Mouse (Mus musculus): ENCODE results near the gene Rbp7. TPM values are rescaled to one million over a fixed set of nuclear protein-coding genes. Genes with fewer than 3 reads are reported as not detected.
A peak's percentile ranks its signal among the peaks of the same experiment; 100 is the strongest.
"Not testable (repeated sequence)": the region's sequence is repeated elsewhere in the genome, so short reads cannot be mapped to it uniquely, and the experiment has no call there.

Gene Rbp7
- polyA plus RNA-seq, 1 experiment from 2014 or later, result not detected

DNA sequence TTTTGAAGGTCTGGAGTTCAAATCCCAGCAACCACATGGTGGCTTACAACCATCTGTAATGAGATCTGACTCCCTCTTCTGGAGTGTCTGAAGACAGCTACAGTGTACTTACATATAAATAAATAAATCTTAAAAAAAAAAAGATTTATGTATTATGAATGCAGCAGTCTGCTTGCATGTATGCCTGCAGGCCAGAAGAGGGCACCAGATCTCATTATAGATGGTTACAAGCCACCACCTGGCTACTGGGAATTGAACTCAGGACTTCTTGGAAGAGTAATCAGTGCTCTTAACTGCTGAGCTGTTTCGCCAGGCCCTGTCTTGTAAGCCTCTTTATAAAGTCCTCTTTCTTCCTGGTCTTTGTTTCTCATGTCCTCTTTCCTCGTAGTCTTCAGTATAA is 5.7 kb upstream of the Rbp7 start:
- not testable (repeated sequence) for H3K4me2 ChIP-seq (ENCODE audit: low read length); H3K27ac ChIP-seq (ENCODE audit: low read depth, low read length); H3K36me3 ChIP-seq (ENCODE audit: control insufficient read depth, insufficient read depth, low read length); DNase-seq (ENCODE audit: low spot score); H3K9ac ChIP-seq (ENCODE audit: low read length); H3K4me3 ChIP-seq (ENCODE audit: low read depth, low read length); H3K27me3 ChIP-seq (replicated peaks; ENCODE audit: control insufficient read depth, insufficient read depth, low read length); H3K4me1 ChIP-seq (ENCODE audit: control insufficient read depth, insufficient read depth, low read length); H3K9me3 ChIP-seq (replicated peaks; ENCODE audit: control insufficient read depth, low read length); ATAC-seq
- 91% methylated on average over 2 of the region's 2 CpGs for WGBS

DNA sequence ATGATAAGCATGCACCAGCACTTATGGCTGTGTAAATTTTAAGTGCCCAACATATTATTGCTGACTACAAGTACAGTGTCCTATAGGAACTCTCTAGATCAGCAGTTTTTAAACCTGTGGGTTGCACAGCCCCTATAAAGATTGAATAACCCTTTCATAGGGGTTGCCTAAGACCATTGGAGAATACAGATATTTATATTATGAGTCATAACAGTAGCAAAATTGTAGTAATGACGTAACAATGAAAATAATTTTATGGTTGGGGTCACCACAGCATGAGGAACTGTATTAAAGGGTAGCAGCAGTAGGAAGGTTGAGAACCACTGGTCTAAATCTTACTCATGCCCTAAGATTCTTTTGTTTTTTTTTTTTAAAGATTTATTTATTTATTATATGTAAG is 4.6 kb upstream of the Rbp7 start:
- no peak overlapping the region for H3K27ac ChIP-seq (ENCODE audit: low read depth, low read length)
- H3K4me1 ChIP-seq (ENCODE audit: control insufficient read depth, insufficient read depth, low read length), result no peaks in the 10 kb centered on the region
- no peak for DNase-seq (ENCODE audit: low spot score)
- no peaks in the 10 kb centered on the region for H3K27me3 ChIP-seq (replicated peaks; ENCODE audit: control insufficient read depth, insufficient read depth, low read length)
- no peaks in the 10 kb centered on the region for H3K36me3 ChIP-seq (ENCODE audit: control insufficient read depth, insufficient read depth, low read length)
- H3K4me2 ChIP-seq (ENCODE audit: low read length), result no peak overlapping the region
- H3K4me3 ChIP-seq (ENCODE audit: low read depth, low read length), result no peak overlapping the region
- H3K9ac ChIP-seq (ENCODE audit: low read length), result no peak overlapping the region
- H3K9me3 ChIP-seq (replicated peaks; ENCODE audit: control insufficient read depth, low read length), result no peaks in the 10 kb centered on the region
- ATAC-seq, result no peak
- 94% methylated on average over 1 of the region's 1 CpGs for WGBS

DNA sequence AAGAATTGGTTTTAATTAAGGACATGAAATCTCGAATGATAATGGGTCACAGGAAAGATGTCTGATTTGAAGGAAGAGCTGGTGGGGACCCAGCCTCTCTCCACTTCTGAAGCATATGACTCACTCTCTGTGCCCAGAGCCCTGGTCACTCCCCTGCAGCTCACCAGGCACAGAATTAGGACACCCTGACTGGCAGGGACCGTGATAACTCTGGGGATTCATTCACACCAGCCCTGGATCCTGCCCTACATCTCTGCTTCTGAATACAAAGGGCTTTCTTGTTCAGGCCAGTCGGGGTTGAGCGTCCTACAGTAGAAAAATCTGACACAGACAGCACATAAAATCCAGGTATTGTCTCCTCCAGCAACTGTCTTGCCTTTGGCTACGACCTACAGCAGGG is 3.7 kb upstream of the Rbp7 start:
- no peak overlapping the region for H3K4me3 ChIP-seq (ENCODE audit: low read depth, low read length)
- WGBS, result 62% methylated on average over 5 of the region's 5 CpGs

DNA sequence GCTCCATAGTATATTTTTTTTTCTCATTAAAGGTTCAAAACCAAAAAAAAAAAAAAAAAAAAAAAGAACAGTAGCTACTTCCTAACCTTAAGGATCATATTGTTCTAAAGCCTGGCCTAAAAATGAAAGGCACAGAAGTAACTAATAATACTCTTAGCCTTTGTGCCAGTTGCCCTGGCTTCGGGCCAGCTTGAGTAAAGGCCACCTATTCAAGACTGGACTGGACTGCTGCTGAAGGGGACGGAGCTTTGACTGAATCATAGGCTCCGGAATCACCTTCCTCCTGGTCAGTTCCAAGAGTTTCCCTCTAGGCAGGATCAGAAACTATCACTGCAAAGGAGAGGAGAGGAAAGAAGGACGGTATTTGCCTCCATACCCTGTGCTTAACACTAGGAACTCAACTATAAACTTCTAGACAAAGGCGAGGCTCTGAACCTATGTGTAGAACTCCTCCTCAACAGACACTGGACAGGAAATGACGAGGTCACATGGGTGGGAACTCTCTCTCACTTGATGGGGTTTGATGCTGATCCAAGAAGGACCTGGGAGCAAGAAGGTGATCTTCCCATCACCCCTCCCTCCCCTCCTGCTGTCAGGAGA is 3.2 kb upstream of the Rbp7 start:
- H3K4me1 ChIP-seq (ENCODE audit: control insufficient read depth, insufficient read depth, low read length), result no peaks in the 10 kb centered on the region
- H3K9ac ChIP-seq (ENCODE audit: low read length), result no peak overlapping the region
- 77% methylated on average over 6 of the region's 6 CpGs for WGBS
- no peaks in the 10 kb centered on the region for H3K36me3 ChIP-seq (ENCODE audit: control insufficient read depth, insufficient read depth, low read length)
- H3K9me3 ChIP-seq (replicated peaks; ENCODE audit: control insufficient read depth, low read length), result no peaks in the 10 kb centered on the region
- no peak overlapping the region for H3K4me2 ChIP-seq (ENCODE audit: low read length)
- no peak for DNase-seq (ENCODE audit: low spot score)
- no peak overlapping the region for H3K27ac ChIP-seq (ENCODE audit: low read depth, low read length)
- no peak for ATAC-seq
- no peak overlapping the region for H3K4me3 ChIP-seq (ENCODE audit: low read depth, low read length)
- no peaks in the 10 kb centered on the region for H3K27me3 ChIP-seq (replicated peaks; ENCODE audit: control insufficient read depth, insufficient read depth, low read length)

More for the DNA sequence above, 3.7 kb upstream of the Rbp7 start:
- DNase-seq (ENCODE audit: low spot score) (no peak), ATAC-seq (no peak)
- no peak overlapping the region for H3K9ac ChIP-seq (ENCODE audit: low read length)
- H3K4me1 ChIP-seq (ENCODE audit: control insufficient read depth, insufficient read depth, low read length), result no peaks in the 10 kb centered on the region
- no peaks in the 10 kb centered on the region for H3K9me3 ChIP-seq (replicated peaks; ENCODE audit: control insufficient read depth, low read length)
- H3K27me3 ChIP-seq (replicated peaks; ENCODE audit: control insufficient read depth, insufficient read depth, low read length), result no peaks in the 10 kb centered on the region
- H3K27ac ChIP-seq (ENCODE audit: low read depth, low read length), result no peak overlapping the region
- no peaks in the 10 kb centered on the region for H3K36me3 ChIP-seq (ENCODE audit: control insufficient read depth, insufficient read depth, low read length)
- no peak overlapping the region for H3K4me2 ChIP-seq (ENCODE audit: low read length)

DNA sequence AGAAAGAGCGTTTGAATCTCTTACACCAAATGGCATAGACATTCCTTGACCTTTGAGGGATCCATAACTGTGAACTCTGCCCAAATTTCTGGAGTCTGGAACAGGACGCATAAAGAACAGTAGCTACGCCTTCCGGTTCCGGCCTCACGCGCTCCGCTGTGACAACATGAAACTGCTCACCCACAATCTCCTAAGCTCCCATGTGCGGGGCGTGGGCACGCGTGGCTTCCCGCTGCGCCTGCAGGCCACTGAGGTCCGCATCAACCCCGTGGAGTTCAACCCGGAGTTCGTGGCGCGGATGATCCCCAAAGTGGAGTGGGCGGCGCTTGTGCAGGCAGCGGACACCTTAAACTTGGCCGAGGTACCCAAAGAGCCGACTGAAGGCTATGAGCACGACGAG is 2.4 kb upstream of the Rbp7 start:
- ATAC-seq; H3K4me2 ChIP-seq (ENCODE audit: low read length); H3K36me3 ChIP-seq (ENCODE audit: control insufficient read depth, insufficient read depth, low read length); H3K9me3 ChIP-seq (replicated peaks; ENCODE audit: control insufficient read depth, low read length); H3K27me3 ChIP-seq (replicated peaks; ENCODE audit: control insufficient read depth, insufficient read depth, low read length); H3K4me1 ChIP-seq (ENCODE audit: control insufficient read depth, insufficient read depth, low read length); H3K27ac ChIP-seq (ENCODE audit: low read depth, low read length); H3K9ac ChIP-seq (ENCODE audit: low read length); DNase-seq (ENCODE audit: low spot score); H3K4me3 ChIP-seq (ENCODE audit: low read depth, low read length): not testable (repeated sequence)
- WGBS, result 92% methylated on average over 27 of the region's 27 CpGs

DNA sequence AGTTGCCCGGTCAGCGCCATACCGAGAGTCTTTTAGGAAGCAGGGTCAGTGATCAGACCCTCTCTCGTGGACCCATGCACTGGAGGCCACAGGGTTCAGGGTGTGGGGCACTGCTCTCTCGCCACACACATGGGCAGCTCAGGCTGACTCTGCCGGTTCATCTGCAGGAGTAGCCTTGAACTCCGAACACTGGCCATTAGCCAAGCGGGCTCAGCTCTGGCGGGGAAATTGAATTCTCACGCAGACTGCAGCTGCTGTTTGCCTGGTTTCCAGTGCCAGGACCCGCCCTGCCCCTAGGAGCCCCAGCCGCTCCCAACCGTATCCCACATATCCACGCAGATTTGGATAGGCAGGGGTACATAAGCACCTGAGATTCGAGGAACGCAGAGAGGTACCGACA is 515 bp downstream of the Rbp7 start:
- H3K9me3 ChIP-seq (replicated peaks; ENCODE audit: control insufficient read depth, low read length), result no peaks in the 10 kb centered on the region
- ATAC-seq, result no peak
- 84% methylated on average over 17 of the region's 17 CpGs for WGBS
- no peaks in the 10 kb centered on the region for H3K4me1 ChIP-seq (ENCODE audit: control insufficient read depth, insufficient read depth, low read length)
- no peaks in the 10 kb centered on the region for H3K36me3 ChIP-seq (ENCODE audit: control insufficient read depth, insufficient read depth, low read length)
- no peak overlapping the region for H3K27ac ChIP-seq (ENCODE audit: low read depth, low read length)
- no peak overlapping the region for H3K4me3 ChIP-seq (ENCODE audit: low read depth, low read length)
- H3K27me3 ChIP-seq (replicated peaks; ENCODE audit: control insufficient read depth, insufficient read depth, low read length), result no peaks in the 10 kb centered on the region
- no peak overlapping the region for H3K4me2 ChIP-seq (ENCODE audit: low read length)
- no peak overlapping the region for H3K9ac ChIP-seq (ENCODE audit: low read length)
- DNase-seq (ENCODE audit: low spot score), result no peak

DNA sequence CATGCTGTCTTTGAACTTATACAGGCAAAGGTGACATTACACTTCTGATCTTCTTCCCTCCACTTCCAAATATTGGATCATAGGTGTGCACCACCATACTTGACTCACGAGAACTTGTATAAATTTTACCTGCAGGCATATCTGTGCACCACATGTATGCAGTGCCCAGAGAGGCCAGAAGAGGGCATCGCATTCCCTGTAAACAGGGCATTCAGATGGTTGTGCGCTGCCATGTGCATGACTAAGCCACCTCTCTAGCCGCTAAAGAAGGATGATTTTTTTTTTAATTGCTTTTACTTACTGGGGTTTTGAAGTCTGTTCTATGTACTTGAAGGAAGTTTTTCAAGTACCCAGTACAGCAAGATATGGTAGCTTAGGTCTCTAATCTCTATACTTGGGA is 1.1 kb downstream of the Rbp7 start:
- H3K4me1 ChIP-seq (ENCODE audit: control insufficient read depth, insufficient read depth, low read length), result no peaks in the 10 kb centered on the region
- no peak overlapping the region for H3K27ac ChIP-seq (ENCODE audit: low read depth, low read length)
- no peaks in the 10 kb centered on the region for H3K9me3 ChIP-seq (replicated peaks; ENCODE audit: control insufficient read depth, low read length)
- 84% methylated on average over 4 of the region's 4 CpGs for WGBS
- DNase-seq (ENCODE audit: low spot score) (no peak), ATAC-seq (no peak)
- no peak overlapping the region for H3K9ac ChIP-seq (ENCODE audit: low read length)
- H3K36me3 ChIP-seq (ENCODE audit: control insufficient read depth, insufficient read depth, low read length), result no peaks in the 10 kb centered on the region
- H3K4me2 ChIP-seq (ENCODE audit: low read length), result no peak overlapping the region
- H3K4me3 ChIP-seq (ENCODE audit: low read depth, low read length), result no peak overlapping the region
- no peaks in the 10 kb centered on the region for H3K27me3 ChIP-seq (replicated peaks; ENCODE audit: control insufficient read depth, insufficient read depth, low read length)

DNA sequence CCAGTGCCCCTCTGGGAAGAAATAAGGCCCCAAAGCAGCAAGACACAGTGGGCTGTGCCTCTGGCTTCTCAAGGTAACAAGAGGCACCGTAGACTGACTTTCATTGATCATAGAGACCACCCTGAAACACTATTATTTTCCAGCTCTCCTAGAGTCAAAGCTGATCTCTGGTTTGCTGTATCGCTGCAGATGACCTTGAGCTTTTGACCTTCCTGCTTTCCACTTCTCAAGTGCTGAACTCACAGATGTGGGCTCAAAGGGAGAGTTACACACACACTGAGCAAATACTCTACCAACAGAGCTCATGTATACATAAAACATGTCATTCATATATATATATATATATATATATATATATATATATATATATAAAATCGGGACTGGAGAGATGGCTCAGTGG is 4.1 kb downstream of the Rbp7 start:
- WGBS, result 84% methylated on average over 3 of the region's 3 CpGs
- H3K4me3 ChIP-seq (ENCODE audit: low read depth, low read length), result no peak overlapping the region
- no peak overlapping the region for H3K27ac ChIP-seq (ENCODE audit: low read depth, low read length)
- DNase-seq (ENCODE audit: low spot score) (no peak), ATAC-seq (no peak)
- H3K9ac ChIP-seq (ENCODE audit: low read length), result no peak overlapping the region
- H3K9me3 ChIP-seq (replicated peaks; ENCODE audit: control insufficient read depth, low read length), result no peaks in the 10 kb centered on the region
- no peaks in the 10 kb centered on the region for H3K36me3 ChIP-seq (ENCODE audit: control insufficient read depth, insufficient read depth, low read length)
- H3K27me3 ChIP-seq (replicated peaks; ENCODE audit: control insufficient read depth, insufficient read depth, low read length), result no peaks in the 10 kb centered on the region
- H3K4me1 ChIP-seq (ENCODE audit: control insufficient read depth, insufficient read depth, low read length), result peaks cover 6% of the 10 kb centered on the region
- H3K4me2 ChIP-seq (ENCODE audit: low read length), result no peak overlapping the region

DNA sequence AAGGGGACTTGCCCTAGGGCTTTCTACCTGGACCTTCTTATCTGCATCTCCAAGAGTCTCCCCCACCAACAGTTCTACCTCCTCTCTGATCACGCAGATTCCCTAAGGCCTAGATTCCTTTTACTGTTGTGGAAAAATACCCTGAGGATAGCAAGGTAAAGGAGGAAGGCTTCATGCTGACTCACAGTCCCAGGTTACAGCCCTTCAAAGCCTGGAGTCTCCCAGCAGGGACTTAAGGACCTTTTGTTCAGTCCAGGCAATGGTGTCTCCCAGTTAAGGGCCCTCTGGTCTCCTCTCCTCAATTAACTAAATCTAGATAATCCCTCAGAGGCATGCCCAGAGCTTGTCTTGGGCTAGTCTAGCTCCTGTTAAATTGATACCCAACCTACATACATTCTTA is 8.5 kb downstream of the Rbp7 start:
- Histone ChIP-seq H3K4me2 (ENCODE audit: low read length) (peak overlapping the region; percentile 63), H3K9ac (ENCODE audit: low read length) (0 out of 2 replicates have a peak overlapping the region, but pooled peaks have one; percentile 78), H3K4me1 (ENCODE audit: control insufficient read depth, insufficient read depth, low read length) (peaks cover 13% of the 10 kb centered on the region), H3K4me3 (ENCODE audit: low read depth, low read length) (no peak overlapping the region), H3K9me3 (replicated peaks; ENCODE audit: control insufficient read depth, low read length) (no peaks in the 10 kb centered on the region), H3K27ac (ENCODE audit: low read depth, low read length) (peak overlapping the region; percentile 95), H3K27me3 (replicated peaks; ENCODE audit: control insufficient read depth, insufficient read depth, low read length) (no peaks in the 10 kb centered on the region), H3K36me3 (ENCODE audit: control insufficient read depth, insufficient read depth, low read length) (no peaks in the 10 kb centered on the region)
- ATAC-seq, result no peak
- 32% methylated on average over 1 of the region's 1 CpGs for WGBS
- DNase-seq (ENCODE audit: low spot score), result no peak

Measured in forebrain, embryonic 14.5 days (tissue).